Mouse (Mus musculus): ENCODE measurements around the gene Galk2. TPM values are rescaled to one million over a fixed set of nuclear protein-coding genes. Genes with fewer than 3 reads are reported as not detected.
A peak's percentile ranks its signal among the peaks of the same experiment; 100 is the strongest.

Gene Galk2
- total RNA-seq, 2 experiments from 2014 or later: 11.0 to 11.8 TPM

GRCm38 (mm10) chr2:125895099-125895498 lies 36.2 kb downstream of the Galk2 start:
- no peak for DNase-seq
- intact Hi-C loops (cut with DNase I): loop anchor here (2.0 kb wide), 1 partner anchor 626 kb away; no protein-coding TSS in a partner anchor

- intact Hi-C loops (cut with DNase I): no loop called here
- DNase-seq: no peak
These were observed 37.4 kb downstream of the Galk2 start for GRCm38 (mm10) chr2:125896355-125896754.

DNA sequence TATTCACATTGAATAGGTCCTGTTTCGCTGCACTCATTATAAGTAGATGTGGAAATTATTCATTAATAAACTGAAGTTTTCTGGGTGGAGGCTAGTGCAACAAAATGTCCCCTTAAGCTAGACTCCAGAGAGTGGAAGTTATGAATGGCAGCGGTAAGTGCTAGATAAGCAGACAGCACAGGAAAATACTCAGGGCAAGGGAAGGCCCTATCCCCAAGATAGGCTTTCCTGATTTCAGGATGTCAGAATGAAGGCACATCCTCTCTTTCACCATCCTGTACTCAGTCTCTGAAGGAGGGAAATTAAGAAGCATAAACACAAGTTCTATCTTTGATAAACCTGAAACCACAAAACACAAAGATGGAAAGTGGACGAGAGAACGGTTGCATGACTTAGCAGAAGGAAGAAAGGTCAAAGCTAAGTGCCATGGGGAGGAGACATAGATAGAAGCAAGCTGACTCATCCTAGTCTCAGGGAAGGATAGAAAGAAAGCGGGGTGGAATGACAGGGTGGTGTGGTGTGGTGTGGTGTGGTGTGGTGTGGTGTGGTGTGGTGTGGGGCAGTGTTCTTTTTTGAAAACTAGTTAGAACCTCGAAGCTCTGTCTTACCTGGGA lies 42.0 kb downstream of the Galk2 start:
- intact Hi-C loops (cut with DNase I): no loop called here
- no peak for DNase-seq

GRCm38 (mm10) chr2:125901426-125901825 lies 42.5 kb downstream of the Galk2 start:
- no peak for DNase-seq
- intact Hi-C loops (cut with DNase I): no loop called here

GRCm38 (mm10) chr2:125906407-125907066 lies 47.6 kb downstream of the Galk2 start:
- intact Hi-C loops (cut with DNase I): no loop called here
- DNase-seq: no peak

DNA sequence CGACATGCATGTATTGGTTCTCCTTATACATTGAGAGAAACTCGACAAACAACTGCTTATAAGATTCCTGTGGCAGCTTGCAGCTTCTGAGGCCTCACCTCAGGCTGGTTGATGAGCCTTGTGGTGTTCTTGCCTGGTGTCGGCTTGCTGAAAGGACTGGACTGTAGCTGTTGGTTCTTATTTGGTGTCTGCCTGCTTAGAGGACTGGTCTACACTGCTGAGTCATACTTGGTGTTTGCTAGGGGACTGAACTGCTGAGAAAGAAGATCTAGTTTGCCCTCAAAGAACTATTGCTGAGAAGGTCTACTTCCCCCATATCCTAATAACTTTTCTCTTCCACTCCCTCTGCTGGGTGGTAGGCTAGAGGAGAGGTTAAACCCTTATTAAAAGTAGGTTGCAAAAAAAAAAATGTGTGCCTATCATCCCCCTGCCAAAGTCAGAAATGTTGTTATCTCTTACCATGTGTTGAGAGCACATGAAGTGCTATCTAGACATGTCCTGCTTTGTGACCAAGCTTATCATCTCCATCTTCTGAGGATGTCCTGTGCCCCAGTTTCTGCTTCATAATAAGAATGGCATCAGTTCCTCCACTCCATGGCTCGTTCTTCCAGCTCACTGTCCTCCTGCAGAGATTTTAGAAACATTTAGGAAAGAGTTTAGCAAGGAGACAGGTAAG lies 48.8 kb downstream of the Galk2 start:
- DNase-seq: no peak
- intact Hi-C loops (cut with DNase I): no loop called here

DNA sequence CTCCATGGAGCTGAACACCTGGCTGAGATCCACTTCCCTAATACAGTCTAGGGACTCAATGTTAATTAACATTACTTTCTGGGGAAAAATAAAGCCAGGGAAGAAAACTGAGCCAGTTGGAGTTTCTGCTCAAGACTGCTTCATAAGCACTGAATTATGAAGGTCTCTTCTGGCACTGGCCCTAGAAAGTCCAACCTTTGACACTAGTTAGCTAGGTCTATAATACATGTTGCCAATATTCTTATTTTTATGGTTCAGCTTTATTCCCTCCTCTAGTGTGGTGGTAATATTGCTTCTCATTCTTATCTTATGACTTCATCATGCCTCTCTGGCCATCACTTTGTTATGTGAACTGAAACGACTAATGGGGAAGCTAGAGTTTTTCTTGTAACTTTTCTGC lies 55.3 kb downstream of the Galk2 start:
- no peak for DNase-seq
- intact Hi-C loops (cut with DNase I): no loop called here

GRCm38 (mm10) chr2:125914713-125915112 lies 55.8 kb downstream of the Galk2 start:
- DNase-seq: no peak
- intact Hi-C loops (cut with DNase I): no loop called here

GRCm38 (mm10) chr2:125916652-125917296 lies 57.9 kb downstream of the Galk2 start:
- intact Hi-C loops (cut with DNase I): no loop called here
- no peak for DNase-seq

DNA sequence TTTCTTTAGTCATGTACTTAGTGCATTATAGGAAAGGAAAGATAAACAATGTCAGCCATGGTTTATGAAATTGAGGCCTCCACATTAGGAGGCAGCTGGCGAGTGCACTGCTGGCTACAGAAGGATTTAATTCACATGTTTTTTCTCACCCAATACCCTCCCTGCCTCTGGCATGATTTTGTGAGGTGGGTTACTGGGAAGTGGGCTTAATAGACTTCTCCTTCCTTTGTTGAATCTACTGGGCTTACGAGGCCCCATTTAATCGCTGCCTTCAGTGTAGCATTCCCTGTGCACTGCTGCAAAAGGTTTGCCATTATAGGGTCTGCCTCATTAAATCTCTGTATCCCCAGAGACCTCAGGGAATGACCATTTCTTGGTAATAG lies 58.4 kb downstream of the Galk2 start:
- intact Hi-C loops (cut with DNase I): no loop called here
- DNase-seq: no peak

GRCm38 (mm10) chr2:125921273-125921672 lies 62.4 kb downstream of the Galk2 start:
- intact Hi-C loops (cut with DNase I): no loop called here
- no peak for DNase-seq

DNA sequence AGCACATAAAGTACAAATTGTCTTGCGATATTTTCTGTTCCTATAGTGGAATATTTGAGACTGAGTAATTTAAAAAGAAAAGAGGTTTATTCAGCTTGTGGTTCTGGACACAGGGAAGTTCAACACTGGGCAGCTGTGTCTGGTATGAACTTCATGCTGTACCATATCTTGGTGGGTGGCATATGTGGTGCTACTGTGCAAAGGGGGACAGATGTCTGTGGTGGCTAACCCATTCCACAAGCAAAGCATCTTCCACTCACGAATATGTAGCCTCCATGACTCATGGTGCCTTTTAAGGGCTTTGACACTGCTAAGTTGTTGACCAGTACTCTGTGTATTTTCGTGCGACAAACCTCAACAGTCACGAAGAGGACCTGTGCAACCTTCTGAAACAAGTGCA lies 63.2 kb downstream of the Galk2 start:
- intact Hi-C loops (cut with DNase I): no loop called here
- no peak for DNase-seq

- intact Hi-C loops (cut with DNase I): no loop called here
- DNase-seq: peak; percentile 7 to 14
These were observed 64.0 kb downstream of the Galk2 start for GRCm38 (mm10) chr2:125922877-125923276.

DNA sequence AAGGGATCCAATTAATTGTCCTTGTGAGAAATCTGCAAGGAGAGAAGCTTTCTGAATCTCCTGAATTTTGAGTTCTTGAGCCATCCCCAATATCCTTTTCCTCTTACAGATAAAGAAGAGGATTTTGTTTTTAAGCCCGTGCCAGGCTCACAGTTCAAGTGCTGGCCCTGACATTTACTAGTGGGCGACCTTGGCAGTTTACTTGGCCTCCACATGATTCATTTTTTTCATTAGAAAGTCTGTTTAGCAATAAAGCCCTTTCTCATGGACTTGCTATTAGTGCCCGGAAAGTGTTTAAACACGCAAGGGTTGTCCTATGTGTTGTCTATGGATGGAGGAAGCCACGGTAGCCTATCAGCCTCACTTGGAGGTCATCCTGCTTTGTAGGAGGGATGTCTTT lies 64.4 kb downstream of the Galk2 start:
- intact Hi-C loops (cut with DNase I): no loop called here
- DNase-seq: no peak

DNA sequence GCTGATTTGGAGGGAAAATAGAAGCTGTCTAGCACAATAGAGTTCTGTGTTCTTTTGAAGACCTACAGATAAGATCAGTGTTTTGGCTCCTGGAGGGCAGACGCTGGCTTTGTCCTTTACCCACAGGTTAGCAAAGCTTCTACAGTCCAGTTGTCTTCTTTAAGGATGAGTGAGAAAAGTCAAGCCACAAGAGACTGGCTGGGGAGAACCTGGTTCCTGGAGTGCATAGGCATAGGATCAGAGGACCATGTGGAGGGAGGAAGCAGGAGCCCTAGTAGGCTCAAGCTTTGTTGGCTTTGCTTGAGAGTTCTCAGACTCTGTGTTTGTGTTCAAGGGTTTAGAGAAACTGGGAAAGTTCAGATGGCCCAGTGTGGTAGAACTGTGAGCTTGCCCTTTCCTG lies 65.6 kb downstream of the Galk2 start:
- DNase-seq: no peak
- intact Hi-C loops (cut with DNase I): no loop called here

DNA sequence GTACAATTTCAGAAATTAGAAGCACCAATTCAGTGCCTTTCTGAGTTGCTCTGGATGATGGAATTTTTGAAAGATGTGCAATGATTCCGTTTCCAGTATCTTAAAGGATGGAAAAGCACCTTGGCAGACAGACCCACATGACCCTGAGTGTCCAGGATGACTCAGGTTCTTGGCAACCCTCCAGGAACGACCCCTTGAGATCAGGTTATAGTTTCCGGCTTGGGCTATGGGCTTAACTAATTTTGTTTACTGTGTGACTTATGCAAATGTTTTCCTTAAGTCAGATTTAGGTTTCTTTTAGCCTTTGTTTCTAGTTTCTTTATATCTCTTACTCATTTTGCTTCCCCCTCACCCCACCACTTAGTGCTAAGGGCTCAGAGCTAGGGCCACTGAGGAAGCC lies 66.2 kb downstream of the Galk2 start:
- intact Hi-C loops (cut with DNase I): no loop called here
- no peak for DNase-seq

- DNase-seq: no peak
These were observed 70.5 kb downstream of the Galk2 start for GRCm38 (mm10) chr2:125929396-125929795.

DNA sequence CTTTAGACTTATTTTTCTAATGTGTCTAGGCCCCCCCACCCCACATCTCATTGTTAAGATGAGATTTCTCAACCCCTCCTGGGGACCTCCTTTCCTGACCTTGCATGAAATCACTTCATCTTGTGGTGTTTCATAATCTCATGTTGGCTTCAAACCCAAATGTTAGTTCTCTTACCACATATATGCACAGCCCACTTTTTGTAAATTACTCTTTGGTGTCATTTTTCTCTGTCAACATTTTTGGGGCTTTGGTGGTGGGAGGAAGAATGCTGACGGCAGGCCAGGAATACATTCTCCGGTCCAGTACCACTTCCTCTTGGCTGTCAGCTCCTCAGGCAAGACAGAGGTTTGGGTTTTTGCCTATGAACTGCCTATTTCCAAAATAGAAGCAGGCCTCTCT lies 71.0 kb downstream of the Galk2 start:
- no peak for DNase-seq
- intact Hi-C loops (cut with DNase I): no loop called here

More at GRCm38 (mm10) chr2:125929396-125929795, 70.5 kb downstream of the Galk2 start:
- intact Hi-C loops (cut with DNase I): no loop called here

GRCm38 (mm10) chr2:125931193-125931592 lies 72.3 kb downstream of the Galk2 start:
- intact Hi-C loops (cut with DNase I): no loop called here
- DNase-seq: no peak

DNA sequence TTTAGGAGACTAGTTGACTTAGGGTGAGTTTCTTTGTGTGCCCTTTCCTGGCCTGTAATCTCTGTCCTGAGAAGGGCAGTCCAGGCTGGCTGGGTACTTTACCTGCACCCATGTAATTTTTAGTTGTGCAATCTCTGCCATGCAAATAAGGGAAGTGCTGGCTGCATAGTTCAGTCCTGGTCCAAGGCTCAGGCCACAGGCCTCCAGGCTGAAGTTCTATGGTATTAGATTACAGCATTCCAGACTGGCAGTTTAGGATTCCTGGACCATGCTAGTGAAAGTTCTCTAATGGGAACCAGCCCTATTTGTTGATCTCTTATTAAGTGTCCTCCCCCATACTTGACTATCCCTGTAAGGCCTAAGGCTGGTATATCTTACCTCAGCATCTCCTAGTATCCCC lies 73.8 kb downstream of the Galk2 start:
- intact Hi-C loops (cut with DNase I): no loop called here
- DNase-seq: no peak

GRCm38 (mm10) chr2:125933977-125934376 lies 75.1 kb downstream of the Galk2 start:
- no peak for DNase-seq
- intact Hi-C loops (cut with DNase I): no loop called here

DNA sequence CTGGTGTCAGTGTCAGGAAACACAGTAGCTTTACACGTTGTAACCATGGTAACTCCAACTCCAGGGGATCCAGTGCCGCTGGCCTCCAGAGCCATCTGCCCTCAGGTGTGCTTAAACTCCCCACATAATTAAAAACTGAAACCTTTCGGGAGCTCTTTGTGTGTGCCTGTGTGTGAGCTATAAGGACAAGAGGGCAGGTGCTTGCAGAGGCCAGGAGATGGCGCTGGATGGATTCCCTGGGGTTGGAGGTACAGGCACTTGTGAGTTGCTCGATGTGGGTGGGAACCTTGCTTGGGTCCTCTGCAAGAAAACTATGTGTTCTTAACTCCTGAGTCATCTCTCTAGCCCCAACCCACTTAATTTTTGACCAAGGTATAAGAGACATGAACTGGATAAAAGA lies 77.5 kb downstream of the Galk2 start:
- no peak for DNase-seq
- intact Hi-C loops (cut with DNase I): no loop called here

Measured in heart, postnatal 36 days (tissue).